Mouse (Mus musculus) cerebellum, adult 2 months (tissue): ENCODE results near the gene Tbl1xr1. TPM values are rescaled to one million over a fixed set of nuclear protein-coding genes. Genes with fewer than 3 reads are reported as not detected.

Source experiments
- DNase-seq, 2 experiments: peaks; one replicate each; pipeline ENCODE4 v3.0.0; 2021
- H3K27ac ChIP-seq: fragments of 200-500 bp; 2 replicates; pipeline ENCODE4 v1.5.1; 2012; ENCODE audit warnings: low read length, control low read depth, inconsistent platforms; ENCODE audit not compliant: insufficient read depth
- H3K27me3 ChIP-seq: fragments of 200-500 bp; 2 replicates; pipeline ENCODE4 v1.6.1; 2012; ENCODE audit warnings: inconsistent platforms, mild to moderate bottlenecking, low read length, moderate library complexity; ENCODE audit not compliant: control insufficient read depth, insufficient read depth
- H3K4me1 ChIP-seq: fragments of 200-500 bp; 2 replicates; pipeline ENCODE4 v1.6.1; 2011; ENCODE audit warnings: low read length; ENCODE audit not compliant: control insufficient read depth, insufficient read depth
- H3K4me3 ChIP-seq: fragments of 200-500 bp; replicated peaks from 2 replicates; pipeline ENCODE3; 2011; ENCODE audit warnings: mild to moderate bottlenecking, low read depth, low read length, control low read depth; ENCODE audit not compliant: insufficient read depth
- CTCF ChIP-seq: fragments of 200-500 bp; IDR thresholded peaks from 2 replicates; pipeline ENCODE4 v1.5.1; 2011; ENCODE audit warnings: low read depth, mild to moderate bottlenecking, control low read depth, low read length, moderate library complexity, borderline replicate concordance; ENCODE audit not compliant: insufficient read depth
- POLR2A ChIP-seq: fragments of 200-500 bp; IDR thresholded peaks from 2 replicates; pipeline ENCODE4 v1.6.1; 2011; ENCODE audit warnings: low read length, control low read depth, borderline replicate concordance; ENCODE audit not compliant: insufficient read depth
- WGBS: fragments of 180-500 bp; shearing (Covaris S2); methylation state at CpG from one replicate; pipeline ENCODE4 v1.1.7; 2018; 5-methylcytosine and 5-hydroxymethylcytosine counted together
- polyA plus RNA-seq: library from polyadenylated mRNA; depleted of rRNA; stranded (reverse); fragments of >200 nt; gene quantifications from 2 replicates; pipeline ENCODE4 v1.2.3, GENCODE M21; 2012

Tbl1xr1 gene
- polyA plus RNA-seq, 1 experiment = 43.6 TPM

GRCm38 (mm10) chr3:22078529-22078928 is 2.1 kb downstream of the Tbl1xr1 start:
- DNase-seq = no peak
- H3K27me3 ChIP-seq = no peaks in the 10 kb centered on the region
- no peak overlapping the region for H3K27ac ChIP-seq
- no peak overlapping the region for H3K4me3 ChIP-seq
- WGBS = 45% methylated on average over 3 of the region's 3 CpGs
- H3K4me1 ChIP-seq = peaks cover 11% of the 10 kb centered on the region
- TF ChIP-seq CTCF (no peak), POLR2A (no peak)

GRCm38 (mm10) chr3:22081869-22082268 is 5.4 kb downstream of the Tbl1xr1 start:
- DNase-seq = no peak
- Histone ChIP-seq H3K4me3 (no peak overlapping the region), H3K4me1 (peaks cover 14% of the 10 kb centered on the region), H3K27me3 (no peaks in the 10 kb centered on the region), H3K27ac (no peak overlapping the region)
- WGBS = 72% methylated on average over 4 of the region's 4 CpGs
- TF ChIP-seq POLR2A (no peak), CTCF (no peak)

- Histone ChIP-seq H3K27me3 (no peaks in the 10 kb centered on the region), H3K4me1 (peaks cover 14% of the 10 kb centered on the region), H3K27ac (no peak overlapping the region), H3K4me3 (no peak overlapping the region)
- DNase-seq = no peak
- 85% methylated on average over 4 of the region's 4 CpGs for WGBS
- TF ChIP-seq POLR2A = no peak
- no peak for TF ChIP-seq CTCF
These were observed 6.4 kb downstream of the Tbl1xr1 start for GRCm38 (mm10) chr3:22082823-22083222.

GRCm38 (mm10) chr3:22084222-22084996 is 8.0 kb downstream of the Tbl1xr1 start:
- DNase-seq = no peak
- Histone ChIP-seq H3K4me3 (no peak overlapping the region), H3K27ac (no peak overlapping the region), H3K27me3 (no peaks in the 10 kb centered on the region), H3K4me1 (peaks cover 13% of the 10 kb centered on the region)
- no peak for TF ChIP-seq CTCF
- TF ChIP-seq POLR2A = no peak
- WGBS = 82% methylated on average over 10 of the region's 10 CpGs

- Histone ChIP-seq H3K4me1 (peaks cover 15% of the 10 kb centered on the region), H3K27me3 (no peaks in the 10 kb centered on the region), H3K4me3 (no peak overlapping the region), H3K27ac (no peak overlapping the region)
- TF ChIP-seq POLR2A (no peak), CTCF (no peak)
- no peak for DNase-seq
- 60% methylated on average over 3 of the region's 3 CpGs for WGBS
These were observed 13.4 kb downstream of the Tbl1xr1 start for GRCm38 (mm10) chr3:22089825-22090224.

GRCm38 (mm10) chr3:22090431-22091265 is 14.2 kb downstream of the Tbl1xr1 start:
- peak; percentile 24 to 37 for DNase-seq
- Histone ChIP-seq H3K27ac (no peak overlapping the region; the same call in 1 of the 2 replicates), H3K27me3 (no peaks in the 10 kb centered on the region), H3K4me1 (peaks cover 15% of the 10 kb centered on the region), H3K4me3 (no peak overlapping the region)
- TF ChIP-seq CTCF = no peak
- TF ChIP-seq POLR2A = no peak
- 65% methylated on average over 8 of the region's 8 CpGs for WGBS

GRCm38 (mm10) chr3:22091266-22091550 is 14.8 kb downstream of the Tbl1xr1 start:
- Histone ChIP-seq H3K4me3 (no peak overlapping the region), H3K27ac (no peak overlapping the region), H3K27me3 (no peaks in the 10 kb centered on the region), H3K4me1 (peaks cover 19% of the 10 kb centered on the region)
- peak in 1 of 2 experiments; percentile 10 for DNase-seq
- TF ChIP-seq CTCF = no peak
- WGBS = 78% methylated on average over 3 of the region's 3 CpGs

- H3K27ac ChIP-seq = no peak overlapping the region
- DNase-seq = no peak
- peaks cover 19% of the 10 kb centered on the region for H3K4me1 ChIP-seq
- 94% methylated on average over 3 of the region's 3 CpGs for WGBS
- H3K4me3 ChIP-seq = no peak overlapping the region
- TF ChIP-seq CTCF (no peak), POLR2A (no peak)
- no peaks in the 10 kb centered on the region for H3K27me3 ChIP-seq
These were observed 15.2 kb downstream of the Tbl1xr1 start for GRCm38 (mm10) chr3:22091681-22092080.
